Mouse (Mus musculus): ENCODE measurements around the gene Anp32b. TPM values are rescaled to one million over a fixed set of nuclear protein-coding genes. Genes with fewer than 3 reads are reported as not detected.

Gene Anp32b
- 123 TPM for polyA plus RNA-seq (2017; shearing (Covaris generic))

GRCm38 (mm10) chr4:46450519-46451131, at the start of gene Anp32b:
Gene Anp32b (plus strand): TSS chr4:46450902.

GRCm38 (mm10) chr4:46413406-46413805, 37.3 kb upstream of the Anp32b start, which contains the start of gene Hemgn:
Gene Hemgn (minus strand): TSS chr4:46413506.

GRCm38 (mm10) chr4:46489028-46489925, 38.6 kb downstream of the Anp32b start, which contains the start of gene Nans:
Gene Nans (plus strand): TSS chr4:46489248.

Other genes with a start within 250 kb of the Anp32b start
- gene Foxe1, start 107.3 kb upstream of the Anp32b start, polyA plus RNA-seq (2017; shearing (Covaris generic)): not detected
- 25.5 TPM for gene Trmo, start 61.5 kb upstream of the Anp32b start, polyA plus RNA-seq (2017; shearing (Covaris generic))
- not detected for gene Hemgn, start 37.4 kb upstream of the Anp32b start, polyA plus RNA-seq (2017; shearing (Covaris generic))
- 43.6 TPM for gene Nans, start 38.3 kb downstream of the Anp32b start, polyA plus RNA-seq (2017; shearing (Covaris generic))
- gene Trim14, start 85.2 kb downstream of the Anp32b start, polyA plus RNA-seq (2017; shearing (Covaris generic)): 57.2 TPM
- gene Coro2a, start 151.3 kb downstream of the Anp32b start, polyA plus RNA-seq (2017; shearing (Covaris generic)): 82.0 TPM
- 0.82 TPM for gene Tbc1d2, start 199.3 kb downstream of the Anp32b start, polyA plus RNA-seq (2017; shearing (Covaris generic))

All from effector memory CD4-positive, alpha-beta T cell, adult 5 months (primary cell).